Mouse (Mus musculus) MEL (cell line): ENCODE measurements around the gene Cdyl.

Source experiments
- CTCF ChIP-seq, 3 experiments: IDR thresholded peaks in 2 of 3; conservative IDR thresholded peaks in 1 of 3; 2 replicates each; pipeline ENCODE4 v1.5.1; 2011 to 2012; ENCODE audit warnings: low read length in 3 of 3, low read depth in 2 of 3, mild to moderate bottlenecking in 2 of 3, improper control_type of control experiment in 1 of 3, inconsistent platforms in 1 of 3, mixed read lengths in 1 of 3, moderate library complexity in 1 of 3; ENCODE audit not compliant: control insufficient read depth in 1 of 3, insufficient read depth in 1 of 3, poor library complexity in 1 of 3, severe bottlenecking in 1 of 3
- MYB ChIP-seq: IDR thresholded peaks from 2 replicates; pipeline ENCODE4 v1.6.1; 2011; ENCODE audit warnings: mild to moderate bottlenecking, low read depth, low read length, improper control_type of control experiment
- MYC ChIP-seq: IDR thresholded peaks from 2 replicates; pipeline ENCODE4 v1.6.1; 2011; ENCODE audit warnings: low read depth, mild to moderate bottlenecking, low read length, improper control_type of control experiment, moderate library complexity
- POLR2A ChIP-seq, 2 experiments: IDR thresholded peaks; 2 replicates each; pipeline ENCODE4 v1.6.1; 2011 to 2012; ENCODE audit warnings: low read length in 2 of 2, mild to moderate bottlenecking in 2 of 2, control low read depth in 1 of 2, improper control_type of control experiment in 1 of 2, low read depth in 1 of 2, moderate library complexity in 1 of 2; ENCODE audit not compliant: control insufficient read depth in 1 of 2, insufficient read depth in 1 of 2, poor library complexity in 1 of 2
- SMC3 ChIP-seq: IDR thresholded peaks from 2 replicates; pipeline ENCODE4 v1.6.1; 2011; ENCODE audit warnings: low read depth, low read length, improper control_type of control experiment

GRCm38 (mm10) chr13:35647132-35647823 is 12.4 kb upstream of the Cdyl start:
- no peak for TF ChIP-seq CTCF (IDR thresholded peaks at IDR 0.05 in 2 of 3, conservative IDR thresholded peaks at IDR 0.05 in 1 of 3; ENCODE audit: control insufficient read depth in 1 of 3, insufficient read depth in 1 of 3, low read depth in 2 of 3, low read length in 3 of 3, poor library complexity in 1 of 3, severe bottlenecking in 1 of 3)
- TF ChIP-seq MYB: no peak
- TF ChIP-seq SMC3: no peak
- no peak for TF ChIP-seq POLR2A (IDR thresholded peaks at IDR 0.05; ENCODE audit: control insufficient read depth in 1 of 2, insufficient read depth in 1 of 2, low read depth in 1 of 2, low read length in 2 of 2, poor library complexity in 1 of 2)
- no peak for TF ChIP-seq MYC
